Mouse (Mus musculus) embryonic facial prominence, embryonic 13.5 days (tissue): Measurements from ENCODE around the gene Lmf1. TPM values are rescaled to one million over a fixed set of nuclear protein-coding genes. Genes with fewer than 3 reads are reported as not detected.

Experiments
- ATAC-seq: fragments of 200-750 bp; cut with Nextera tagmentation; 2 replicates; pipeline ENCODE4 v1.8.0; 2017; ENCODE audit warnings: low read depth; ENCODE audit not compliant: insufficient number of reproducible peaks, insufficient read depth, low FRiP score, low TSS enrichment
- H3K27ac ChIP-seq: fragments of 300-500 bp; sonication (generic); 2 replicates; pipeline ENCODE4 v1.5.1; 2015; ENCODE audit warnings: moderate library complexity, mild to moderate bottlenecking, inconsistent platforms
- H3K27me3 ChIP-seq: fragments of 300-500 bp; sonication (generic); 2 replicates; pipeline ENCODE4 v1.6.1; 2015; ENCODE audit warnings: mild to moderate bottlenecking, inconsistent platforms
- H3K36me3 ChIP-seq: fragments of 300-500 bp; sonication (generic); 2 replicates; pipeline ENCODE4 v1.6.1; 2015; ENCODE audit warnings: mild to moderate bottlenecking, inconsistent platforms
- H3K4me1 ChIP-seq: fragments of 300-500 bp; sonication (generic); 2 replicates; pipeline ENCODE4 v1.6.1; 2015; ENCODE audit warnings: inconsistent platforms
- H3K4me2 ChIP-seq: fragments of 300-500 bp; sonication (generic); 2 replicates; pipeline ENCODE4 v1.6.1; 2015; ENCODE audit warnings: moderate library complexity, mild to moderate bottlenecking, inconsistent platforms
- H3K4me3 ChIP-seq: fragments of 300-500 bp; sonication (generic); 2 replicates; pipeline ENCODE4 v1.5.1; 2015; ENCODE audit warnings: mild to moderate bottlenecking, inconsistent platforms
- H3K9ac ChIP-seq: fragments of 300-500 bp; sonication (generic); 2 replicates; pipeline ENCODE4 v1.6.1; 2015; ENCODE audit warnings: mild to moderate bottlenecking, inconsistent platforms
- H3K9me3 ChIP-seq: fragments of 300-500 bp; sonication (generic); 2 replicates; pipeline ENCODE4 v1.6.1; 2016; ENCODE audit warnings: inconsistent platforms
- WGBS: fragments of 180-500 bp; shearing (Covaris S2); methylation state at CpG from one replicate; pipeline ENCODE4 v1.1.7; 2015; ENCODE audit warnings: mixed read lengths; 5-methylcytosine and 5-hydroxymethylcytosine counted together
- polyA plus RNA-seq: library from polyadenylated mRNA; unstranded; fragments of >200 nt; fragmentation: Nextera tagmentation; extraction: Ambion mirVana; gene quantifications from 2 replicates; pipeline ENCODE4 v1.2.1, GENCODE M21; 2015

Gene Lmf1
- polyA plus RNA-seq, 1 experiment from 2014 or later: 33.8 TPM

GRCm38 (mm10) chr17:25556630-25557354 is 22.1 kb upstream of the Lmf1 start:
- 0 out of 2 replicates have a peak, but pooled peaks have one; percentile 17 for ATAC-seq
- Histone ChIP-seq H3K4me1 (peaks cover 26% of the 10 kb centered on the region), H3K9me3 (no peaks in the 10 kb centered on the region), H3K4me3 (peak overlapping the region; percentile 34), H3K27ac (peak overlapping the region; percentile 57; the same call in 1 of the 2 replicates), H3K36me3 (no peaks in the 10 kb centered on the region), H3K4me2 (peak overlapping the region; percentile 70), H3K9ac (peak overlapping the region; percentile 65), H3K27me3 (peaks cover 4% of the 10 kb centered on the region; the same call in 1 of the 2 replicates)
- 9% methylated on average over 21 of the region's 21 CpGs for WGBS

- Histone ChIP-seq H3K4me3 (no peak overlapping the region), H3K27me3 (peaks cover 4% of the 10 kb centered on the region; the same call in 1 of the 2 replicates), H3K9me3 (no peaks in the 10 kb centered on the region), H3K27ac (no peak overlapping the region), H3K4me2 (no peak overlapping the region), H3K9ac (no peak overlapping the region), H3K36me3 (no peaks in the 10 kb centered on the region), H3K4me1 (peaks cover 26% of the 10 kb centered on the region)
- ATAC-seq: no peak
- WGBS: 57% methylated on average over 4 of the region's 4 CpGs
Observed at GRCm38 (mm10) chr17:25559634-25560033, 19.3 kb upstream of the Lmf1 start.

GRCm38 (mm10) chr17:25560554-25561222 is 18.2 kb upstream of the Lmf1 start:
- WGBS: 62% methylated on average over 5 of the region's 5 CpGs
- 0 out of 2 replicates have a peak overlapping the region, but pooled peaks have one; percentile 4 for H3K9ac ChIP-seq
- H3K27me3 ChIP-seq: peaks cover 4% of the 10 kb centered on the region; the same call in 1 of the 2 replicates
- H3K36me3 ChIP-seq: no peaks in the 10 kb centered on the region
- no peak overlapping the region for H3K4me3 ChIP-seq
- no peak for ATAC-seq
- H3K9me3 ChIP-seq: no peaks in the 10 kb centered on the region
- no peak overlapping the region for H3K4me2 ChIP-seq
- peaks cover 21% of the 10 kb centered on the region for H3K4me1 ChIP-seq
- no peak overlapping the region for H3K27ac ChIP-seq

GRCm38 (mm10) chr17:25561223-25562028 is 17.5 kb upstream of the Lmf1 start:
- Histone ChIP-seq H3K4me2 (no peak overlapping the region), H3K27me3 (peaks cover 4% of the 10 kb centered on the region; the same call in 1 of the 2 replicates), H3K4me1 (peaks cover 18% of the 10 kb centered on the region), H3K4me3 (no peak overlapping the region), H3K9me3 (no peaks in the 10 kb centered on the region), H3K27ac (no peak overlapping the region), H3K36me3 (no peaks in the 10 kb centered on the region), H3K9ac (no peak overlapping the region)
- 77% methylated on average over 16 of the region's 16 CpGs for WGBS
- no peak for ATAC-seq

- Histone ChIP-seq H3K4me2 (no peak overlapping the region), H3K36me3 (0 out of 2 replicates have a peak, but pooled peaks cover 6% of the 10 kb centered on the region), H3K27me3 (peaks cover 13% of the 10 kb centered on the region), H3K4me3 (no peak overlapping the region), H3K9me3 (no peaks in the 10 kb centered on the region), H3K27ac (no peak overlapping the region), H3K4me1 (peaks cover 36% of the 10 kb centered on the region), H3K9ac (no peak overlapping the region)
- WGBS: 88% methylated on average over 5 of the region's 5 CpGs
- ATAC-seq: no peak
Observed at GRCm38 (mm10) chr17:25564481-25564880, 14.4 kb upstream of the Lmf1 start.

- ATAC-seq: no peak
- H3K4me2 ChIP-seq: peak overlapping the region; percentile 31
- H3K4me3 ChIP-seq: no peak overlapping the region
- peaks cover 43% of the 10 kb centered on the region for H3K4me1 ChIP-seq
- no peaks in the 10 kb centered on the region for H3K9me3 ChIP-seq
- H3K27ac ChIP-seq: 0 out of 2 replicates have a peak overlapping the region, but pooled peaks have one; percentile 1
- WGBS: 32% methylated on average over 6 of the region's 6 CpGs
- H3K9ac ChIP-seq: no peak overlapping the region
- H3K27me3 ChIP-seq: peaks cover 21% of the 10 kb centered on the region
- 0 out of 2 replicates have a peak, but pooled peaks cover 6% of the 10 kb centered on the region for H3K36me3 ChIP-seq
Observed at GRCm38 (mm10) chr17:25565244-25565643, 13.6 kb upstream of the Lmf1 start.

GRCm38 (mm10) chr17:25565860-25566600 is 12.9 kb upstream of the Lmf1 start:
- peaks cover 25% of the 10 kb centered on the region for H3K27me3 ChIP-seq
- H3K27ac ChIP-seq: no peak overlapping the region
- no peak for ATAC-seq
- H3K36me3 ChIP-seq: 0 out of 2 replicates have a peak, but pooled peaks cover 6% of the 10 kb centered on the region
- H3K4me3 ChIP-seq: no peak overlapping the region
- peaks cover 47% of the 10 kb centered on the region for H3K4me1 ChIP-seq
- H3K4me2 ChIP-seq: 0 out of 2 replicates have a peak overlapping the region, but pooled peaks have one; percentile 2
- no peaks in the 10 kb centered on the region for H3K9me3 ChIP-seq
- no peak overlapping the region for H3K9ac ChIP-seq
- 72% methylated on average over 17 of the region's 17 CpGs for WGBS

- Histone ChIP-seq H3K9ac (no peak overlapping the region), H3K4me1 (peaks cover 56% of the 10 kb centered on the region), H3K4me2 (peak overlapping the region; percentile 99), H3K27ac (no peak overlapping the region), H3K4me3 (no peak overlapping the region), H3K9me3 (no peaks in the 10 kb centered on the region), H3K36me3 (0 out of 2 replicates have a peak, but pooled peaks cover 6% of the 10 kb centered on the region), H3K27me3 (peaks cover 25% of the 10 kb centered on the region)
- WGBS: 78% methylated on average over 13 of the region's 13 CpGs
- ATAC-seq: no peak
Observed at GRCm38 (mm10) chr17:25567261-25567660, 11.6 kb upstream of the Lmf1 start.

GRCm38 (mm10) chr17:25567745-25568144 is 11.1 kb upstream of the Lmf1 start:
- H3K4me1 ChIP-seq: peaks cover 58% of the 10 kb centered on the region
- ATAC-seq: no peak

GRCm38 (mm10) chr17:25568206-25568605 is 10.7 kb upstream of the Lmf1 start:
- Histone ChIP-seq H3K27ac (peak overlapping the region; percentile 39), H3K4me3 (peak overlapping the region; percentile 59), H3K9me3 (no peaks in the 10 kb centered on the region), H3K4me2 (peak overlapping the region; percentile 99), H3K36me3 (0 out of 2 replicates have a peak, but pooled peaks cover 6% of the 10 kb centered on the region), H3K4me1 (peaks cover 58% of the 10 kb centered on the region), H3K9ac (0 out of 2 replicates have a peak overlapping the region, but pooled peaks have one; percentile 73), H3K27me3 (peaks cover 25% of the 10 kb centered on the region)
- 29% methylated on average over 10 of the region's 10 CpGs for WGBS
- ATAC-seq: no peak

More at GRCm38 (mm10) chr17:25567745-25568144, 11.1 kb upstream of the Lmf1 start:
- H3K4me2 ChIP-seq: peak overlapping the region; percentile 99
- 22% methylated on average over 14 of the region's 14 CpGs for WGBS
- peak overlapping the region; percentile 39; the same call in 1 of the 2 replicates for H3K27ac ChIP-seq
- H3K9me3 ChIP-seq: no peaks in the 10 kb centered on the region
- 0 out of 2 replicates have a peak overlapping the region, but pooled peaks have one; percentile 73 for H3K9ac ChIP-seq
- peak overlapping the region; percentile 59 for H3K4me3 ChIP-seq
- H3K36me3 ChIP-seq: 0 out of 2 replicates have a peak, but pooled peaks cover 6% of the 10 kb centered on the region
- peaks cover 25% of the 10 kb centered on the region for H3K27me3 ChIP-seq
